Mouse (Mus musculus) MEL-GATA-1-ER (cell line): ENCODE measurements around the gene Dmtf1.
"Not testable (repeated sequence)": the region's sequence is repeated elsewhere in the genome, so short reads cannot be mapped to it uniquely, and the experiment has no call there.

ENCODE experiments used
- DNase-seq: peaks from one replicate; pipeline ENCODE4 v3.0.0-alpha.2; 2012; ENCODE audit warnings: low read depth; ENCODE audit errors: extremely low read depth

The Dmtf1 gene

DNA sequence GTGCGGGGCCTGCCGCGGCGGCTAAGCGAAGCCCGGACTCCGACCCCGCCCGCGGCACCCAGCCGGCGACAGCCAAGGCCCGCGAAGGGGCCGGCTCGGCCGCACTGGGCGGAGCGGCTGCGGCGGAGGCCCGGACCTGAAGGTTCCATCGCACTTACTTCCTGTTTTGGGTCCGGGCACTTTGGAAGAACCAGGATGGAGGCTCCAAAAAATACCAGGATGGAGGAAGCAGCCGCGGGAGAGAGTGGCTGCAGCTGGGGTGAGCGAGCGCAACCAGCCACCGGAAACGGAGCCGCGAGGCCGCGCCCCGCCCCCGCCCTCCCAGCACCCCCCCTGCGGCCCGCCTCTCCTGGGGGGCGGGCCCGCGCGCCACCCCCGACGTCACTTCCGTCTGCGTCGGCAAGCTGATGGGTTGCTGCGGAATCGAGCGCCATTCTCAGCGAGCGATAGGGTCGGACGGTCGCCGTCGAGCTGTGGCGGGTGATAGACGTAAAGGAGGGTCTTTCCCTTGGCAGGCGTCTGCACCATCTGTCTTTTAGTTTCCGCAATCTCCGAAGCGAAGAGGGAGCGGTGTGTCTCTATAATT is at the start of gene Dmtf1:
TSS of gene Dmtf1 (minus strand) at position 321 of the 586 bp plus-strand sequence.
- DNase-seq = peak; percentile 74

DNA sequence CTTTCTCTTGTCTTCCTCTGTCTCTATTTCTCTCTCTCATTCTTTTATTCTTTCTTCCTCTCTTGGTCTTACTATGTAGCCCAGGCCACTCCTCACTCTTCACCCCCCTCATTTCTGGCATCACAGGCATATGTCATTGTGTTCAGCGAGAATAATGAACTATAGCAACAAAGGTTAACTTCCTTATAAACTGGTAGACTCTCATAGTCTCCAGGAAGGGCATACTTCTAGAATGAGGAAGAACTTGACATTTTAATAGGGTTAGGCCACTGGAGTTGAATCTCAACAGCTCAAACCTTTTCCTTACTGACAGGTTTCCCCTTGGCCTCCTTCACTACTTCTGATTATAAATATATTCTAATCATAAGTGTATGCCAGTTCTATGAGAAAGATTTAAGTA is 24.9 kb upstream of the Dmtf1 start:
- DNase-seq = no peak

- DNase-seq = no peak
These were observed 11.7 kb upstream of the Dmtf1 start for GRCm38 (mm10) chr5:9173295-9173694.

DNA sequence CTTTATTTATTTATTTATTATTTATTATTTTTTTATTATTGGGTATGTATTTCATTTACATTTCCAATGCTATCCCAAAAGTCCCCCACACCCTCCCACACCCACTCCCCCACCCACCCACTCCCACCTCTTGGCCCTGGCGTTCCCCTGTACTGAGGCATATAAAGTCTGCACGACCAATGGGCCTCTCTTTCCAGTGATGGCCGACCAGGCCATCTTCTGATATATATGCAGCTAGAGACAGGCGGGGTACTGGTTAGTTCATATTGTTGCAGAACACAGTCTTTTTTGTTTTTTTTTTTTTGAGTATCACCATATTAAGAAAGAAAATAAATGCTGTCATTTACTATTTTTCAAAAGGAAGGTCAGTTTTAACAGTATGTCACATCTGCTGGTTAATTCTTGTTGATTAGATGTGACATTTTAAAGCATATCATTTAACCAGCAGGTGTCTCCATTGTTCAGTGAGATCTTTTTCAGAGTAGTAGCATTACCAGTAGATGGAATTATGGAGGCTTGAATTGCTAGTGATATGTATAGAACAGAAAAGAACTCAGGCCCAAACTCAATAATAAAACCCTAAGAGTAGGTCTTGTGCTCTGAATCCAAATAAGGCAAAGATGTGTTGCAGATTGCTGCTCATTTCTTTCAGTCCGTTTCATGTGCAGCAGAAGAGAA is 7.9 kb upstream of the Dmtf1 start:
- DNase-seq = not testable (repeated sequence)

GRCm38 (mm10) chr5:9166366-9166765 is 4.8 kb upstream of the Dmtf1 start:
- no peak for DNase-seq

DNA sequence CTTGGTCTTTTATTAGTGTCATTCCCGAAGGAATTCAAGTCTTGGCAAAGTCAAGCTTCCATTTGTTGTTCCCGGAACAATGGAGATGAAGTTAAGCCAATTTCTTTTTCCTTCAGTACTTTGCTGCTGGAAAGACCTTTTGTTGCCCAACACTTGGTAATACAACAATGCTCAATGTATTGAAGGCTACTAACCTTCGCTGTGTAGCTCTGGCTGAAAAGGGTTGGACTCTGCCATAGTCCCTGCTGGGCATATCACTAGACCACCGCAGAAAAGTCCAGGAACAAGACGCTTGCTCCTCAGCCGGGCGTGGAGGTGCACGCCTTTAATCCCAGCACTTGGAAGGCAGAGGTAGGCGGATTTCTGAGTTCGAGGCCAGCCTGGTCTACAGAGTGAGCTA is 3.6 kb upstream of the Dmtf1 start:
- not testable (repeated sequence) for DNase-seq

GRCm38 (mm10) chr5:9163411-9163810 is 1.8 kb upstream of the Dmtf1 start:
- no peak for DNase-seq

GRCm38 (mm10) chr5:9162088-9162487 is 512 bp upstream of the Dmtf1 start:
- DNase-seq = no peak

DNA sequence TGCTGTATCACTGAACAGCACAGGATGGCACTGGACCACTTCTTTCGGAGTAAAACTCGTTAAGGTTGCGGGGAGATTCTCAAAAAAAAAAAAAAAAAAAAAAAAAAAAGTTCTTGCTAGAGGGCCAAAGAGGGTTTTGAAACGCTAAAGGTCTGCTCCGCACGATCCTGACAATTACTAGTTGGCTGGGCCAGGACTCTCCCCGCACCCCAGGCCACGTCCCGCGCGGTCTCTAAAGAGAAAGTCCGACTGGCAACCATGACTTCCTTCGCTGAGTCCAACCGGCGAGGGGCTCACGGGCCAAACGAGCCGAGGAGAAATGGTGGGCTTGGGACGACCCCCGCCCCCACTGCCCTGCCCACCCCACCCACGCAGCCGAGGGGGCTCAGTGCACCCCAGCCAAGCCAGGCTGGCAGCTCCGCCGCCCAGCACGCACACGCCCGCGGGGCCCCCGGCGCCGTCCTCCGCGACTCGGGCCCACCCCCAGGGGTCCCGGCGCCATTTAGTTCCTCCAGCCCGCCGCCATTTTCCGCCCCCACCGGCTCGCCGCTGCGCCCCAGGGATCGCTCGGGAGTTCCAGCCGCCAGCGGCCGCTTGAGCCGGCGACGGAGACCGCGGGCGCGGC is 633 bp downstream of the Dmtf1 start:
- DNase-seq = no peak

DNA sequence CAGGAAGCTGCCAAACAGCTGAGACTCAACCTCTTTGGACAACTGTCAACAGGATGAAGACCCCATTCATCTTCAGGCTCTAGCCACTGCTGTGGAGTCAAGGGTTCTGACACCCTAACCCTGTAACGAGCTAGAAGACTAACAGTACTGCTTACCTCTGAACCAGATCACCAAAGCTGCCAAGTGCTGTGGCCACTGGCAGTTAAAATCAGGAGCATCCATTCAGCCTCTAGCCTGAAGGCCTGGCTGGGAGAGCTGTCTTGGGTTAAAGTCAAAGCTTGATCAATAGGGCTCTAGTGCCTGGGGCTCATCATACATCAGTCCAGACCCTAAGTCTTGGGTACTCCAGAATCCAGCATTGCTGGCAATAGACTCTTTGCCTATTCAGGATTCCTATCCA is 4.2 kb downstream of the Dmtf1 start:
- no peak for DNase-seq

- no peak for DNase-seq
These were observed 4.8 kb downstream of the Dmtf1 start for GRCm38 (mm10) chr5:9156746-9157145.

DNA sequence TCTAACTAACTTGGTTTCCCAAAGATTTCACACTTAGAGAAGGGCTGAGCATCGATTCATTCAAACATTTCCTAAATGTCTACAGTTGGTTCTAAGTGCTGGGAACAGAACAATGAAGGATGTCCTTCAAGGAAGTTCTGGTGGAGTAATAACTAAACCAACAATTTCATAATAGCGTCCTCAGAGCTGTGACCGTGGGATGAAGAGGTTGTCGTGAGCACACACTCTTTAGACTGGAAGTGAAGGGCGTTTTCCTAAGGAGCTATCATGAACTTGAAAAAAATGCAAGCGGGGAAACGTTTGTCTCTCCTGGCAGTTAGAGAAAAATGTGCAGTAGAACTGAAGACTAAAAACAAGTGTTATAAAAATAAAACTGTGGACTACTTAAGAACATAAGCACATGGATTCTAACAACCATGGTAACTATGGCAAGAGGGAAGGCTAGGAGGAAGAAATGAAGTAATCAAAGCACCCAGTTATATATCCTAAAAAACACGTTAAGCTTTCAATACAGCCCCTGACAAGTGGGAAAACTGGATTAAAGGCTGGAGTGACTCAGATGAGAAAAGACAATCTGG is 12.2 kb downstream of the Dmtf1 start:
- DNase-seq = no peak

DNA sequence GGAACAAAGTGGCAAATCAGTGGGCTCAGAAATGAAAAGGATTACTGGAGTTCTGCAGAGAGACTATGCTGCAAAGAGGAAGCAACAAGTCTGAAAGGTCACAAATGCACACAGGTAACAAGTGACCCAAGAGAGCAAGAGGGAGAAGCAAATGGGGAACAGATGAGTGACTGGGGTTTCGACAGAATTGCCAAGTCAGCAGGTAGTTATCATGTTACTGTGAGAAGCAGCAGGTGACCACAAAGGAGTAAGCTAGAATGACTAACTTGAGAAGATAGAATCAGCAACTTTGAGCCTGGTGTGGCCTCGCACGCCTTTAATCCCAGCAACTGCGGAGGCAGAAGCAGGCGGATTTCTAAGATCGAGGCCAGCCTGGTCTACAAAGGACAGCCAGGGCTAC is 19.2 kb downstream of the Dmtf1 start:
- no peak for DNase-seq

DNA sequence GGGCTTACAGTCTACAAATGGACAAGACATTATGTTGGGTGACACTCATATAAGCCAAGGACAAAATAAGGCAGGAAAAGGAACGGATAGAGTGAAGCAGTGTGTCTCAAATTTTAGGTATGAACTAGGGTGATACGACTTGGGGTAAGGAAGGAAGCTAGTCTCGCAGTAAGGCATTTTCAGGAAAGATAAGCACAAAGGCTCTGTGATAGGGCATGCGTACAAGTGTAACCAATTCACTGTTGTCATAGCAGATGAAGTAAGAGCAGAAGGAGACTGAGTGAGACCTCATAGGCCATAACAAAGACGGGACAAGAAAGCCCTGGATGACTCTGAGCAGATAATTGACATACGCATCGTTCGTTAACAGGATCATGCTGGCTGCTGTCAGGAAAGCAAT is 20.9 kb downstream of the Dmtf1 start:
- no peak for DNase-seq

- DNase-seq = no peak
These were observed 26.0 kb downstream of the Dmtf1 start for GRCm38 (mm10) chr5:9135588-9135987.

- no peak for DNase-seq
These were observed 29.8 kb downstream of the Dmtf1 start for GRCm38 (mm10) chr5:9131786-9132185.

- DNase-seq = no peak
These were observed 33.0 kb downstream of the Dmtf1 start for GRCm38 (mm10) chr5:9128566-9128965.

GRCm38 (mm10) chr5:9124134-9124533 is 37.4 kb downstream of the Dmtf1 start:
- DNase-seq = no peak

GRCm38 (mm10) chr5:9114162-9114561 is 47.4 kb downstream of the Dmtf1 start:
- no peak for DNase-seq

DNA sequence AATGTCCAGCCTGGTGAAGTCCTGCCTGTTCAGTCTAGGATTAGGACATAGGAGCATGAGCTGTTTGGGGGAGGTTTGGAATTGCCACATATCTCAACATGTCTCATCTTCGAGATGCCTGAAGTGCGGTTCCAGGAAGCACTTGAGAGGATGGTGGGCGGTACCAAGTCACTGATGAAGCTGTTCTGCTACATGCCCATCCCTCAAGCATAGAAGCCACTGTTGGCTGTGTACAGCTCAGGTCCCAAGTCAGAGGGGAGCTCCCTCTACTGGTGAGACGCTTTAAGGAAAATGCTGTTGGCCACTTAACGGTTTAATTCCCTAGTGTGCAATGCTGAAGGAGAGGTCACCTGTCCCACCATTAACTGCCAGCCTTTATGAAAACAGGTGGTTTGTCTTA is 49.8 kb downstream of the Dmtf1 start:
- peak; percentile 43 for DNase-seq

DNA sequence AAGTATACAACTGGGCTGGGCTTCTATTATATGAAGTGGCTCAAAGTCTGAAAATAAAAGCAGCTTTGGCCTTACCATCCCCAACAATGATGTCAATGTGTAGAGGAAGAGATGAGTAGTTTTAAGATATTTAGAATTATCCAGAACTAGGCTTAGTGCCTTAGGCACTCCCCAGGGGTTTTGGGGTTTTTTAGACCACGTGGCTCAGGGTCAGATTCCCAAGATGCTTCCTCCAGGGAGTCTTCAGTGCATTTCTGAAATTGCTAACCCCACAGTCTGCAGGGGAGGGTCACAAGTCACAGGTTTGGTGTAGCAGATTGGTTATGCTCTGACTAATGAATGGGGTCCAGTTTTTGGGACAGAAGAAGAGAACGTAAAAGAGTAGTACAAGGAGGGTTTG is 50.3 kb downstream of the Dmtf1 start:
- DNase-seq = no peak

- DNase-seq = no peak
These were observed 52.0 kb downstream of the Dmtf1 start for GRCm38 (mm10) chr5:9109582-9109981.

DNA sequence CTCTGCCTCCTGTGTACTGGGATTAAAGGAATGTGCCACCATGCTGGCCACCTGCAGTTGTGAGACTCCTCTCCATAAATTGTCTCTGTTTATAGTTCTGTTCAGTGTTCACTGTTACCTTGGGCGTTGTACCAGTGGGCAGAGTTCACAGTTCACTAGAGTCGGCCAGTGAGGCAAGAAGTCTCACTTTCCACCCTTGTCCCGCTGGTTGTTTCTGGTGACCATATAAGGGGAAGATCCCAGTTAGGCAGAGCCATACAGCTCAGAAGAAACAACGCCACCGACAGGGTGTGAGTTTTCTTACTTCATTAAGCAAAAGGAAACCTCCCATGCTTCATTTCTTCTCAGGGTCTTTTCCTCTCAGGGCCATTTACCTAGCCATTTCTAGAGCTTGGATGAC is 53.1 kb downstream of the Dmtf1 start:
- DNase-seq = no peak
